Mouse (Mus musculus) left cerebral cortex, adult 11 months (tissue): ENCODE results near the gene Olfr868.

Experiments used
- DNase-seq: peaks from one replicate; pipeline ENCODE4 v3.0.0; 2022; ENCODE audit warnings: low spot score

Olfr868 gene

GRCm38 (mm10) chr9:20098326-20098725 lies at the start of gene Olfr868:
Olfr868 (plus strand) TSS chr9:20098626.
- DNase-seq, result no peak

GRCm38 (mm10) chr9:20057462-20057861 lies 41.0 kb upstream of the Olfr868 start, which contains the start of gene Olfr867:
Olfr867 (minus strand) TSS chr9:20057562.
- no peak for DNase-seq

- no peak for DNase-seq
Measured at GRCm38 (mm10) chr9:20070236-20070635, 28.2 kb upstream of the Olfr868 start.

GRCm38 (mm10) chr9:20071291-20071690 lies 27.1 kb upstream of the Olfr868 start:
- no peak for DNase-seq

GRCm38 (mm10) chr9:20073523-20074177 lies 24.8 kb upstream of the Olfr868 start:
- no peak for DNase-seq

GRCm38 (mm10) chr9:20128709-20129108 lies 30.3 kb downstream of the Olfr868 start, which contains the start of gene Olfr869:
Olfr869 (plus strand) TSS chr9:20129009.
- DNase-seq, result no peak

GRCm38 (mm10) chr9:20149706-20150105 lies 51.3 kb downstream of the Olfr868 start:
- DNase-seq, result no peak
